Mouse (Mus musculus): Measurements from ENCODE around the gene Rmi2.
A peak's percentile ranks its signal among the peaks of the same experiment; 100 is the strongest.

Rmi2 gene

DNA sequence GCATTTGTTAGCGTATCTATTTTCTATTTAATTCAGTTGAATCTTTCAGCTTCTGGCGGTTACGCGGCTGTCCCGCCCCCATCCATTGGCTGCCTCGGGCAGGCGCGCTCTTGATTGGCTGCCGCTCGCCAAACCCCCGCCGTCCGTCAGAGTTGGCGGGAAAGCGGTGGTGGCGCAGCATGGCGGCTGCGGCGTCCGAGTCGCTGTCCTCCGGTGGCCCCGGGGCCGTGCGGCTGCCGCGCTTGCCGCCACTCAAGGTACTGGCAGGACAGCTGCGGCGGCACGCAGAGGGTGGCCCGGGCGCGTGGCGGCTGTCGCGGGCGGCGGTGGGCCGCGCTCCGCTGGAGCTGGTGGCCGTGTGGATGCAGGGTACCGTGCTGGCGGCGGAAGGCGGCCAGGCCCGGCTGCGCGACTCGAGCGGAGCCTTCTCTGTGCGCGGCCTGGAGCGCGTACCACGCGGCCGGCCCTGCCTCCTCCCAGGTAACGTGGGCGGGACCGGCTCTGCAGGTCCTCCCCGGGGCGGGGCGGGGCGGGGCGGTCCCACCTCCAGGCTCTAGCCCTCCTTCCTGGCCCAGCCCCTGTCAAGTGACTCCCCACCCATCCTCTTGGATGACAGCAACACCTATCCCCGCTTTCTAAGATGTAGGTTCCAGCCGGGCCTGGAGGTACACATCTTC is at the start of gene Rmi2:
Gene Rmi2 (plus strand): TSS at position 149 of the 677 bp plus-strand sequence.
- no peak for TF ChIP-seq GATA4 (IDR thresholded peaks at IDR 0.05; ENCODE audit: insufficient replicate concordance, low read length)

DNA sequence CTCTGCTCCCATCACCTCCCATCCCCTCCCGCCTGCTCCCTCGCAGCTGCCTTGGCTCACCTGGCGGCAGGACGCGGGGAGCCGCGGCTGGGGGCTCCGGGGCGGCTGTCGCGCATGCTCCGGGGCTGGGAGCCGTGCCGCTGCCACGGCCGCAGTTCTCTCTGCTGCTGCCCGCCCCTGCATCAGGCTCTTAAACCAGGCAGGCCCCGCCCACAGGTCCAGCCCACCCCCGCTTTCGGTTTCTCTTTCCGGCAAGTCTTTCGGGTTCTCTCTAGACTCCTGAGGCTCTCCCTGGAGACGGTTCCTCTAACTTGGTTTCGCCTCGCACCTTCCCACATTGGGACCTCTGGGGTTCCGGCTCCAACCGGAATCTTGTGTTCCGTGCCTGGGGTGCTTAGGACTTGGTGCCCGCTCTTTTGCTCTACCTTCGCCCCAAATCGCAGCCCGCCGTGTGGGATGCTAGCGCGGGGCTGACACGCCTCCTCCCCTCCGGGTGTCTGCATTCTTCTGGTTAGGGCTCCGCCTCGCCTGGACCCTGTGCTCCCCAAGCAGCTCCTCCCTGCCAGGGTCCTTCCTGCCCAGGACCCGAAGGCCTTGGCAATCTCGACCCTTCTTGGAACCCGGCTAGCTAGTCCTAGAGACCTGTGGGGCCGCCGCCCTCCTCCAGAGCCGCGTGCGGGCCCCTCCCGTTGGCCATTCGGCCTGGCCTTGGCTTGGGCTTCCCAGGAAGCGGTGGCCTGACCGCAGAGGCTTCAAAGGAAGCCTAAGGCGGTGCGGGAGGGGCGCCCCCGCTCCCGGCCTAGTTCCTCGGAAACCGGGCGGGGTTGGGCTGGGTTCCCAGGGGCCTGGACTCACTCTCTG is 49.3 kb upstream of the Rmi2 start, which contains the start of gene Socs1:
Gene Socs1 (minus strand): TSS at position 166 of the 861 bp plus-strand sequence.
- TF ChIP-seq GATA4 (IDR thresholded peaks at IDR 0.05; ENCODE audit: insufficient replicate concordance, low read length) = no peak; the same call in 1 of the 2 replicates

DNA sequence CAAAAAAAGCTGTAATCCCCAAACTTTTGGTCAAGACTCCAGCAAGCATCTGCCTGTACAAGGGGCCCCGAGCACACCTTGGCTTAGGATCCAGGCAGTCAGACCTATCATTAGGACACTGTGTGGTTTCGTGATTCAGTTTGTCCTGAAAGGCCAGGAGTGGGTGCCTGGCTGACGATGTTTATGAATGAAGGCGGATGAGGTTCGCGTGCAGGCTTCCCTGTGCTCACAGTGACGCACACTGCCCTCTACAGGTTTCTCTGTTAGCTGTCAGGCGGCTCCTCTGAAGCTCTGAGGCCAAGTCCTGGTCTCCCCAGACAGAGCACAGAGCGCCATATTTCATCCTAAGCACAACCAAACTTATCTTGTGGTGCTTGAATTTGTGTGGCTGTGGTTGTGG is 48.6 kb upstream of the Rmi2 start:
- TF ChIP-seq GATA4 (IDR thresholded peaks at IDR 0.05; ENCODE audit: insufficient replicate concordance, low read length) = no peak

DNA sequence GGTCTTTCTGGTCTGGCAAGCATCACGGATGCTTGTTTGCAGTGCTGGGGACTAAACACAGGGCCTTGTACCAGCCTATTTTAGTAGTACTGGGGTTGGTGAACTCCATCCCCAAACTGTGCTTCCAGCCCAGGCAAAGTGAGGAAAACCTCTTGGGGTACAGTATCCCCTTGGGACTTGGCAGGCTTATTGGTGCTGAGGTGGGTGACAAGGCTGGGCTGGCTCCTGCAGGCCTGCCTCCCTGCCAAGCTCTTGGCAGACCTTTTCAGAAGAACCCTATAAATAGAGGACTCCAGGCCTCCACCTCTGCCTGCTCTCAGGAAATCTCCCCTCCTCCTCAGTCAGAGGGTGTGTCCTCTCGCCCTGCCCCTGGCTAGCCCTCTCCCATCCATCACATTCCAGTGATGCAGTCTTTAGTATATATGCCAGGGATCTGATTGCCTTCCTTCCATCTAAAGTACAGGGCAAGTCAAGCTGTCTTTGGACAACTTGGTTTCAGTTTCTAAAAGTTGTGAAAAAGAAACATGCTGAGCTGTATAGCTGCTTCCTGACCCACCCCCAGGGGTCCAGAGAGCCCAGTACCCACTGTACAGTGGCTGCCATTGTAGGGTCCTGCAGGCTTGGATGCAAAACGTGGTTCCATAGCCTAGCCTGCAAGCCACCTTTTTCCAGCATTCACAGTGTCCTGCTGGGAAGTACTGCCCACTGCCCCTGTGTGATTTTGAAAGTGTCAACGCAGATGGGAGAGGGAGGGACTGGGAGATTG is 47.9 kb upstream of the Rmi2 start:
- TF ChIP-seq GATA4 (IDR thresholded peaks at IDR 0.05; ENCODE audit: insufficient replicate concordance, low read length) = no peak

- TF ChIP-seq GATA4 (IDR thresholded peaks at IDR 0.05; ENCODE audit: insufficient replicate concordance, low read length) = no peak
Observed at GRCm38 (mm10) chr16:10787548-10788058, 47.3 kb upstream of the Rmi2 start.

DNA sequence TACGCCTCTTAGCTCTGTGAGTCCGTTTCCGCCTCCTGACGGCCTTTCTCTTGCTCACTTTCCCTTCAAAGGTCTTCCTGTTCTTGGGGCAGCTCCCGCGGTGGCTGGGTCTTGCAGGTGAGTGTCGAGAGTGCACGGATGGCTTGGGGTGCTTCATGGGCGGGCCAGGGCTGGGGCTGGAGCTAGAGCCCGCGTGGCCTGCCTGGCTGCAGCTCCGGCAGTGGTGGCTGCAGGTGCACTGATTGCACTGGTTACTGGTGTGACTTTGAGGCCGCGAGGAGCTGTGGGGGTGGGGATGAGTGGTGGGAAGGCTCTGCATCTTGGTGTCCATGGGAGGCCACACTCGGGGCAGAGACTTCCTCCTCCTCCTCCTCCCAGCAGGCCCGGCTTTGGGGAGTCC is 46.6 kb upstream of the Rmi2 start, which contains the start of gene Tnp2:
Gene Tnp2 (minus strand): TSS at position 390 of the 400 bp plus-strand sequence.
- no peak for TF ChIP-seq GATA4 (IDR thresholded peaks at IDR 0.05; ENCODE audit: insufficient replicate concordance, low read length)

DNA sequence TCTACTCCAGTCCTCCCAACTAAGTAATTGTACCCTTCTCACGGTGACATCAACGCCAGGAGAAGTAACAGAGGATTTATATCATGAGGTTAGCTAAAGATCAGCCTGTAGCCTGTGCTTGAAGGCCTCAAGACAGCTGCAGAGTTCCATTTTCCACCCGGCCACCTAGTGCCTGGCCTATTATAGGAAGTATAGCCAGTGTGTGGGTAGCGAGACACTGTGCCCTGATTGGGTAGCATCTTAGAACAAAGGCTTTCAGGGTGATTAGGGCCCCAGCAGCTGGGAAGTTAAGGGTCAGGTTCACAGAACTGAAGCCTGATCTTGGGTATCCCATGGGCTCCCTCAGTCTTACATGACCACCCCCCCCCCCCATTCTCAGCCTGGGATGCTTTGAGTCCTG is 46.0 kb upstream of the Rmi2 start:
- TF ChIP-seq GATA4 (IDR thresholded peaks at IDR 0.05; ENCODE audit: insufficient replicate concordance, low read length) = no peak

GRCm38 (mm10) chr16:10790702-10791101 is 44.2 kb upstream of the Rmi2 start, which contains the start of gene Prm3:
TSS of gene Prm3 (minus strand) at chr16:10790914.
- no peak for TF ChIP-seq GATA4 (IDR thresholded peaks at IDR 0.05; ENCODE audit: insufficient replicate concordance, low read length)

DNA sequence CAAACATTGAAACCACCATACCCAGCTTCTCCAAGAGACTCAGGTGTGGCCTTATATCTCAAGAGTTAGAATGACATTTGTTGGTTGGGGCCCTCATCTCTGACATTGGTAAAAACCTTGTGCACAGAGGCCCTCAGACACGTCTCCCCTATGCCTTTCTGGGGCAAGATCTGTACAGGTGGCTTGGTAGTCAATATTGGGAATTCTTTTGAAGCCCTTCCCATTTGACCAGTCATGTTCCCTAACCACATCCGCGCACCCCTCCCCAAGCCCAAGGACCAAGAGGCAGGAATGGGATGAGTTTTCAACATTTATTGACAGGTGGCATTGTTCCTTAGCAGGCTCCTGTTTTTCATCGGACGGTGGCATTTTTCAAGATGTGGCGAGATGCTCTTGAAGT is 38.8 kb upstream of the Rmi2 start, which contains the start of gene Prm2:
Gene Prm2 (minus strand): TSS at position 101 of the 400 bp plus-strand sequence.
- TF ChIP-seq GATA4 (IDR thresholded peaks at IDR 0.05; ENCODE audit: insufficient replicate concordance, low read length) = no peak

GRCm38 (mm10) chr16:10805789-10806527 is 28.9 kb upstream of the Rmi2 start, which contains the start of gene Prm1:
TSS of gene Prm1 (minus strand) at chr16:10805839.
- no peak for TF ChIP-seq GATA4 (IDR thresholded peaks at IDR 0.05; ENCODE audit: insufficient replicate concordance, low read length)

DNA sequence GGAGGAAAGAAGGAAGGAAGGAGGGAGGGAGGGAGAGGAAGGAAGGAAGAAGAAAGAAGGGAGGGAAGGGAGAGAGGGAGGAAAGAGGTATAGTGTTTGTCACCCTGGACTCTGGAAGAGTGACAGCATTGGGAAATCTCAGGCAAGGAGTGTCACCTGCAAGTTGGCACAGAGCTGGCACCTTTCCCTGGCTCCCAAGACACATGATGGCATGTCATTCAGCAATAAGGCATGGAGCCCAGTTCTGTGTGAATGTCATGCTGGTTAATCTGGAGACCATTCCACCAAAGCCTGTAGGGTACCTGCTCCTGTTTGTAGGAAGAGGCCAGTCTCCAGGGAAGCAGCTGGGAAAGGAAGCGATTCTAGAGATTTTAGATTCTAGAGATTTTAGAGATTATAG is 24.5 kb upstream of the Rmi2 start:
- no peak for TF ChIP-seq GATA4 (IDR thresholded peaks at IDR 0.05; ENCODE audit: insufficient replicate concordance, low read length)

GRCm38 (mm10) chr16:10812865-10813371 is 21.9 kb upstream of the Rmi2 start, which contains the start of gene Gm11172:
TSS of gene Gm11172 (plus strand) at chr16:10812915.
- no peak for TF ChIP-seq GATA4 (IDR thresholded peaks at IDR 0.05; ENCODE audit: insufficient replicate concordance, low read length)

DNA sequence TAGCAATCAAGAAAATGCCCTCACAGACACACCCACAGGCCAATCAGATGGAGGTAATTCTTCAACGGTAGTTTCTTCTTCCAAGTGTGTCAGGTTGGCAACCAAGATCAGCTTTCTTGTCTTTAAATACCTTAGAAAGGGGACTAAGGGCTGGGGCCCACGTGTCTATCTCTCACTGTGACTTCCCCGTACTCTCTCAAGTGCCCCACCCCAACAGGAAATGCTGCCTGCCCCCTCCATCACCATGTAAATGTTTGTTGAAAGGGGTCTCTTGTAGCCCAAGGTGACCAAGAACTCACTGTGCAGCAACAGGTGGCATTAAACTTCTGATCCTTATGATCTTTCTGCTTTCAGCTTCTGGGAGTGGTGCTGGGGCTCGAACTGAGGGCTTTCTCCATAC is 21.1 kb upstream of the Rmi2 start:
- no peak for TF ChIP-seq GATA4 (IDR thresholded peaks at IDR 0.05; ENCODE audit: insufficient replicate concordance, low read length)

DNA sequence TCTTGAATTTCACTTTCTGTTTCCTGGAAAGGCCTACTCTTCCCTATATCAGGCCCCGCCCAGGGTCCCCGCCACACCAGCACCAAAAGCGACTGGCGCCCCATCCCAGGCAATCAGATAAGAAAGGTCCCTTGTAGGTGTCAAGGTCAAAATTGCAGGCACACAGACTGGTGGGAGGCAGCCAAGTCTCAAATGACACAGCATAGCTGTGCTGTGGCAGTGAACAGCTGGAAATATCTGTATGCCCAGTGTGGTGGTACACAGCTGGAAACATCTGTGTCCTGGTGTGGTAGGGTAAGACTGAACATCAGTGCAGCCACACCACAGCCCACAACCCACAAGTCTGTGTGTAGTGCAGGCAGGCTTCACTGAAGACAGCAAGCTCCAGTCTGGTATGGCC is 20.0 kb upstream of the Rmi2 start:
- peak; percentile 42; the same call in 1 of the 2 replicates for TF ChIP-seq GATA4 (IDR thresholded peaks at IDR 0.05; ENCODE audit: insufficient replicate concordance, low read length)
